Mouse (Mus musculus): ENCODE data around the gene Mamdc2.

DNA sequence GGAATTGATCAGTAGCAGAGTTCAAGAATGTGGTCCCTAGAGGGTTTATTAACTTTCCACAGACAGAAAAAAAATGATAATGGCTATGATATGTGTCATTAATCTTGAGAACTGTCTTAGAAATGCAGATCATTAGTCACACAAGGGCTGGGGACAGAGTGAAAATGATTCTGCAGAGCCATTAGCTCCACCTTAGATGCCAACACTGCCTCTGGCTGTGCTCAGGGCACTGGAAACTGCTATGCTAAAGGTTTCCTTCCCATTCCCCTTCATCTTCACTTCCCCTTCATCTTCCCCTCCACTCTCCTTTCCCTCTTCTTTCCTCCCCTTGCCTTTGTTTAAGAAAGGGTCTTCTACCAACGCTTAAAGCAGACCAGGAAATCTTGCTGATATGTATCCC, 53.6 kb downstream of the Mamdc2 start:
- TF ChIP-seq CTCF (IDR thresholded peaks at IDR 0.05; ENCODE audit: insufficient read depth, low read length) (no peak), POLR2A (IDR thresholded peaks at IDR 0.05; ENCODE audit: borderline replicate concordance, extremely low read depth, low read depth, low read length) (no peak)

Data from lung, adult 2 months (tissue).